Mouse (Mus musculus) erythroblast, embryonic 14.5 days (primary cell): ENCODE measurements around the gene Zbtb22.

Experiments
- GATA1 ChIP-seq: IDR thresholded peaks from 2 replicates; pipeline ENCODE4 v1.6.1; 2012; ENCODE audit warnings: low read length, inconsistent platforms, mixed read lengths
- TAL1 ChIP-seq: IDR thresholded peaks from 3 replicates; pipeline ENCODE4 v1.6.1; 2012; ENCODE audit warnings: low read length, inconsistent platforms, mixed read lengths

DNA sequence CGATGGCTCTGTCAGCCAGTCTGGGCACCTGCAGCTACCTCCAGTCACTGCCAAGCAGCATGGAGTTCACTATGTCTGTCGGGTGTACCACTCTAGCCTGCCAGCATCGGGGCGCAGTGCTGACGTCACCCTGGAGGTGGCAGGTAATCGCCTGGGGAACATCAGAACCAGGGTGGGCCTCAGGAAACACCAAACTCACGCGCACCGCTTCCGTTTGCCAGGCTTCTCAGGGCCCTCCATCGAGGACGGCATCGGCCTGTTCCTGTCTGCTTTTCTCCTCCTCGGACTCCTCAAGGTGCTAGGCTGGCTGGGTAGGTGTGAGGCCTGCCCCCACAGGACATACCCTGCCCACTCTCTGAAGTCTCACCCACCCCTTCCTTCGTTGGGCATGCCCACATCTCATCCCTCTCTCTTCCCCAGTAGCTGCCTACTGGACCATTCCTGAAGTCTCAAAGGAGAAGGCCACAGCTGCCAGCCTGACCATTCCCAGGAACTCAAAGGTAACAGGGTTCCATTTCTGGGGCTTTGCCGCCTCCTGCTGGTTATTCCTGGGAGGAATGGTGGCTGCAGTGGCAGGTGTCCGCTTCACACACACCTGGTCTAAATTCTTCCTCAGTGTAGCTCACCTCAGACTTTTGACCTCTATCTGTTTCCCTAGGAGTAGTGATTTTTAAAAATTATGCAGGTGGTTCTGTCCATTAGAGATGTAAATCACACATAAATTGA lies 10.7 kb downstream of the Zbtb22 start:
- TF ChIP-seq GATA1 (no peak), TAL1 (no peak)
